Mouse (Mus musculus) bone marrow macrophage, adult 2 months (primary cell): Measurements from ENCODE around the gene Sc5d. TPM values are rescaled to one million over a fixed set of nuclear protein-coding genes. Genes with fewer than 3 reads are reported as not detected.

ENCODE experiments used
- H3K27ac ChIP-seq: 2 replicates; pipeline ENCODE4 v1.5.1; 2012; ENCODE audit warnings: low read depth, low read length; ENCODE audit not compliant: insufficient read depth
- H3K4me1 ChIP-seq: 2 replicates; pipeline ENCODE4 v1.6.1; 2012; ENCODE audit warnings: low read length; ENCODE audit not compliant: control insufficient read depth, insufficient read depth
- H3K4me3 ChIP-seq: 2 replicates; pipeline ENCODE4 v1.5.1; 2012; ENCODE audit warnings: mild to moderate bottlenecking, low read length, moderate library complexity; ENCODE audit not compliant: insufficient read depth
- CTCF ChIP-seq: IDR thresholded peaks from 2 replicates; pipeline ENCODE4 v1.5.1; 2012; ENCODE audit warnings: low read depth, mild to moderate bottlenecking, low read length, moderate library complexity
- POLR2A ChIP-seq: IDR thresholded peaks from 2 replicates; pipeline ENCODE4 v1.6.1; 2012; ENCODE audit warnings: mild to moderate bottlenecking, low read depth, low read length, borderline replicate concordance
- polyA plus RNA-seq: library from polyadenylated mRNA; stranded (reverse); fragments of >200 nt; gene quantifications from 2 replicates; pipeline ENCODE4 v1.2.4, GENCODE M21; 2012; ENCODE audit not compliant: missing spikeins, insufficient read depth, insufficient read length

Gene Sc5d
- polyA plus RNA-seq, 1 experiment, result 25.3 TPM

- no peak for TF ChIP-seq CTCF
- TF ChIP-seq POLR2A, result no peak
- H3K4me3 ChIP-seq, result no peak overlapping the region
Measured at GRCm38 (mm10) chr9:42268371-42268770, 4.3 kb upstream of the Sc5d start.

GRCm38 (mm10) chr9:42265309-42265708 is 1.3 kb upstream of the Sc5d start:
- no peak overlapping the region for H3K4me3 ChIP-seq
- no peak overlapping the region for H3K27ac ChIP-seq
- TF ChIP-seq CTCF (no peak), POLR2A (no peak)
- peaks cover 12% of the 10 kb centered on the region for H3K4me1 ChIP-seq

More at GRCm38 (mm10) chr9:42268371-42268770, 4.3 kb upstream of the Sc5d start:
- Histone ChIP-seq H3K27ac (no peak overlapping the region), H3K4me1 (0 out of 2 replicates have a peak, but pooled peaks cover 4% of the 10 kb centered on the region)

- no peak for TF ChIP-seq CTCF
- no peak for TF ChIP-seq POLR2A
- H3K4me3 ChIP-seq, result peak overlapping the region; percentile 100
- H3K4me1 ChIP-seq, result peaks cover 12% of the 10 kb centered on the region
- peak overlapping the region; percentile 14; the same call in 1 of the 2 replicates for H3K27ac ChIP-seq
Measured at GRCm38 (mm10) chr9:42263709-42264111, 346 bp downstream of the Sc5d start.

GRCm38 (mm10) chr9:42260481-42260880 is 3.6 kb downstream of the Sc5d start:
- H3K4me3 ChIP-seq, result no peak overlapping the region
- peaks cover 11% of the 10 kb centered on the region for H3K4me1 ChIP-seq
- TF ChIP-seq POLR2A, result no peak
- TF ChIP-seq CTCF, result no peak
- H3K27ac ChIP-seq, result no peak overlapping the region

- Histone ChIP-seq H3K4me3 (no peak overlapping the region), H3K27ac (no peak overlapping the region), H3K4me1 (peaks cover 11% of the 10 kb centered on the region)
- TF ChIP-seq CTCF (no peak), POLR2A (no peak)
Measured at GRCm38 (mm10) chr9:42249112-42249511, 14.9 kb downstream of the Sc5d start.

- H3K4me1 ChIP-seq, result peaks cover 11% of the 10 kb centered on the region
- no peak overlapping the region for H3K27ac ChIP-seq
- no peak for TF ChIP-seq POLR2A
- TF ChIP-seq CTCF, result no peak
- no peak overlapping the region for H3K4me3 ChIP-seq
Measured at GRCm38 (mm10) chr9:42246688-42247087, 17.4 kb downstream of the Sc5d start.

- H3K27ac ChIP-seq, result no peak overlapping the region
- no peak overlapping the region for H3K4me3 ChIP-seq
- TF ChIP-seq POLR2A (no peak), CTCF (no peak)
- peaks cover 11% of the 10 kb centered on the region for H3K4me1 ChIP-seq
Measured at GRCm38 (mm10) chr9:42244173-42244572, 19.9 kb downstream of the Sc5d start.

- H3K27ac ChIP-seq, result no peak overlapping the region
- TF ChIP-seq POLR2A (no peak), CTCF (no peak)
- H3K4me1 ChIP-seq, result peaks cover 3% of the 10 kb centered on the region
- H3K4me3 ChIP-seq, result no peak overlapping the region
Measured at GRCm38 (mm10) chr9:42241021-42241420, 23.0 kb downstream of the Sc5d start.

- Histone ChIP-seq H3K4me1 (no peaks in the 10 kb centered on the region; the same call in 1 of the 2 replicates), H3K27ac (no peak overlapping the region), H3K4me3 (no peak overlapping the region)
- no peak for TF ChIP-seq POLR2A
- peak; percentile 16; the same call in 1 of the 2 replicates for TF ChIP-seq CTCF
Measured at GRCm38 (mm10) chr9:42240583-42240992, 23.5 kb downstream of the Sc5d start.

- no peak for TF ChIP-seq POLR2A
- TF ChIP-seq CTCF, result no peak
- Histone ChIP-seq H3K4me1 (no peaks in the 10 kb centered on the region), H3K4me3 (no peak overlapping the region), H3K27ac (no peak overlapping the region)
Measured at GRCm38 (mm10) chr9:42238827-42239226, 25.2 kb downstream of the Sc5d start.

GRCm38 (mm10) chr9:42231116-42231515 is 32.9 kb downstream of the Sc5d start:
- H3K4me1 ChIP-seq, result no peaks in the 10 kb centered on the region
- H3K27ac ChIP-seq, result no peak overlapping the region
- no peak overlapping the region for H3K4me3 ChIP-seq
- TF ChIP-seq POLR2A, result no peak
- TF ChIP-seq CTCF, result no peak
